Mouse (Mus musculus) bone marrow macrophage, adult 2 months (primary cell): ENCODE results near the gene Klra1.

ENCODE experiments used
- CTCF ChIP-seq: IDR thresholded peaks from 2 replicates; pipeline ENCODE4 v1.5.1; 2012; ENCODE audit warnings: low read depth, mild to moderate bottlenecking, low read length, moderate library complexity
- POLR2A ChIP-seq: IDR thresholded peaks from 2 replicates; pipeline ENCODE4 v1.6.1; 2012; ENCODE audit warnings: mild to moderate bottlenecking, low read depth, low read length, borderline replicate concordance

- TF ChIP-seq CTCF (no peak), POLR2A (no peak)
These were observed 42.8 kb upstream of the Klra1 start for GRCm38 (mm10) chr6:130429511-130429910.
